Mouse (Mus musculus): ENCODE measurements around the gene Pde10a. TPM values are rescaled to one million over a fixed set of nuclear protein-coding genes. Genes with fewer than 3 reads are reported as not detected.

Pde10a gene
- polyA plus RNA-seq, 1 experiment from 2014 or later: 13.0 TPM

- no peak overlapping the region for H3K4me2 ChIP-seq
- no peaks in the 10 kb centered on the region for H3K4me1 ChIP-seq (replicated peaks)
- peaks cover 49% of the 10 kb centered on the region for H3K36me3 ChIP-seq
- H3K4me3 ChIP-seq: no peak overlapping the region
- WGBS: 76% methylated on average over 5 of the region's 5 CpGs
- no peaks in the 10 kb centered on the region for H3K9me3 ChIP-seq
- H3K9ac ChIP-seq: no peak overlapping the region
- ATAC-seq (ENCODE audit: low FRiP score, low read depth): no peak
- H3K27ac ChIP-seq (replicated peaks): no peak overlapping the region
- no peaks in the 10 kb centered on the region for H3K27me3 ChIP-seq
These were observed 426.4 kb downstream of the Pde10a start for GRCm38 (mm10) chr17:8951588-8951987.

GRCm38 (mm10) chr17:8952951-8953350 is 427.8 kb downstream of the Pde10a start:
- Histone ChIP-seq H3K27ac (replicated peaks) (no peak overlapping the region), H3K4me2 (no peak overlapping the region), H3K27me3 (no peaks in the 10 kb centered on the region), H3K9me3 (no peaks in the 10 kb centered on the region), H3K36me3 (peaks cover 49% of the 10 kb centered on the region), H3K4me3 (no peak overlapping the region), H3K4me1 (replicated peaks) (no peaks in the 10 kb centered on the region), H3K9ac (no peak overlapping the region)
- no peak for ATAC-seq (ENCODE audit: low FRiP score, low read depth)
- WGBS: 77% methylated on average over 8 of the region's 8 CpGs

GRCm38 (mm10) chr17:8958125-8958524 is 433.0 kb downstream of the Pde10a start:
- Histone ChIP-seq H3K36me3 (peaks cover 25% of the 10 kb centered on the region), H3K4me2 (no peak overlapping the region), H3K27me3 (no peaks in the 10 kb centered on the region), H3K9me3 (no peaks in the 10 kb centered on the region), H3K4me3 (no peak overlapping the region), H3K9ac (no peak overlapping the region), H3K4me1 (replicated peaks) (0 out of 2 replicates have a peak, but pooled peaks cover 4% of the 10 kb centered on the region), H3K27ac (replicated peaks) (no peak overlapping the region)
- no peak for ATAC-seq (ENCODE audit: low FRiP score, low read depth)
- 77% methylated on average over 6 of the region's 6 CpGs for WGBS

- ATAC-seq (ENCODE audit: low FRiP score, low read depth): no peak
- Histone ChIP-seq H3K27ac (replicated peaks) (no peak overlapping the region), H3K4me2 (no peak overlapping the region), H3K4me3 (no peak overlapping the region), H3K9me3 (no peaks in the 10 kb centered on the region), H3K9ac (no peak overlapping the region), H3K27me3 (no peaks in the 10 kb centered on the region), H3K4me1 (replicated peaks) (0 out of 2 replicates have a peak, but pooled peaks cover 4% of the 10 kb centered on the region), H3K36me3 (peaks cover 11% of the 10 kb centered on the region)
- 50% methylated on average over 4 of the region's 4 CpGs for WGBS
These were observed 435.2 kb downstream of the Pde10a start for GRCm38 (mm10) chr17:8960386-8960785.

- Histone ChIP-seq H3K9ac (no peak overlapping the region), H3K36me3 (peaks cover 17% of the 10 kb centered on the region), H3K9me3 (no peaks in the 10 kb centered on the region), H3K27me3 (no peaks in the 10 kb centered on the region), H3K4me3 (no peak overlapping the region), H3K27ac (replicated peaks) (no peak overlapping the region), H3K4me2 (no peak overlapping the region), H3K4me1 (replicated peaks) (0 out of 2 replicates have a peak, but pooled peaks cover 4% of the 10 kb centered on the region)
- 56% methylated on average over 5 of the region's 5 CpGs for WGBS
- ATAC-seq (ENCODE audit: low FRiP score, low read depth): no peak
These were observed 435.9 kb downstream of the Pde10a start for GRCm38 (mm10) chr17:8961097-8961496.

GRCm38 (mm10) chr17:8961644-8962043 is 436.5 kb downstream of the Pde10a start:
- Histone ChIP-seq H3K36me3 (peaks cover 19% of the 10 kb centered on the region), H3K4me3 (no peak overlapping the region), H3K9me3 (no peaks in the 10 kb centered on the region), H3K27me3 (no peaks in the 10 kb centered on the region), H3K9ac (no peak overlapping the region), H3K27ac (replicated peaks) (no peak overlapping the region), H3K4me2 (no peak overlapping the region), H3K4me1 (replicated peaks) (0 out of 2 replicates have a peak, but pooled peaks cover 4% of the 10 kb centered on the region)
- ATAC-seq (ENCODE audit: low FRiP score, low read depth): no peak
- 29% methylated on average over 14 of the region's 14 CpGs for WGBS

- Histone ChIP-seq H3K9ac (no peak overlapping the region), H3K9me3 (no peaks in the 10 kb centered on the region), H3K4me1 (replicated peaks) (0 out of 2 replicates have a peak, but pooled peaks cover 4% of the 10 kb centered on the region), H3K4me3 (no peak overlapping the region), H3K36me3 (peaks cover 48% of the 10 kb centered on the region), H3K4me2 (no peak overlapping the region), H3K27ac (replicated peaks) (no peak overlapping the region), H3K27me3 (no peaks in the 10 kb centered on the region)
- WGBS: 90% methylated on average over 6 of the region's 6 CpGs
- no peak for ATAC-seq (ENCODE audit: low FRiP score, low read depth)
These were observed 440.0 kb downstream of the Pde10a start for GRCm38 (mm10) chr17:8965177-8965576.

GRCm38 (mm10) chr17:8972152-8972854 is 447.1 kb downstream of the Pde10a start:
- Histone ChIP-seq H3K4me1 (replicated peaks) (peaks cover 21% of the 10 kb centered on the region), H3K9me3 (no peaks in the 10 kb centered on the region), H3K4me3 (no peak overlapping the region), H3K4me2 (no peak overlapping the region), H3K9ac (no peak overlapping the region), H3K36me3 (peaks cover 39% of the 10 kb centered on the region), H3K27ac (replicated peaks) (no peak overlapping the region), H3K27me3 (no peaks in the 10 kb centered on the region)
- no peak for ATAC-seq (ENCODE audit: low FRiP score, low read depth)
- WGBS: 20% methylated on average over 12 of the region's 12 CpGs

GRCm38 (mm10) chr17:8973331-8973730 is 448.2 kb downstream of the Pde10a start:
- ATAC-seq (ENCODE audit: low FRiP score, low read depth): no peak

GRCm38 (mm10) chr17:8974423-8974822 is 449.3 kb downstream of the Pde10a start:
- Histone ChIP-seq H3K27me3 (no peaks in the 10 kb centered on the region), H3K9me3 (no peaks in the 10 kb centered on the region), H3K9ac (no peak overlapping the region), H3K4me2 (no peak overlapping the region), H3K36me3 (peaks cover 22% of the 10 kb centered on the region), H3K4me3 (no peak overlapping the region), H3K27ac (replicated peaks) (no peak overlapping the region), H3K4me1 (replicated peaks) (peaks cover 21% of the 10 kb centered on the region)
- ATAC-seq (ENCODE audit: low FRiP score, low read depth): no peak
- WGBS: 37% methylated on average over 7 of the region's 7 CpGs

More at GRCm38 (mm10) chr17:8973331-8973730, 448.2 kb downstream of the Pde10a start:
- Histone ChIP-seq H3K4me3 (no peak overlapping the region), H3K27me3 (no peaks in the 10 kb centered on the region), H3K4me2 (no peak overlapping the region), H3K27ac (replicated peaks) (no peak overlapping the region), H3K9ac (no peak overlapping the region), H3K9me3 (no peaks in the 10 kb centered on the region), H3K4me1 (replicated peaks) (peaks cover 21% of the 10 kb centered on the region), H3K36me3 (peaks cover 29% of the 10 kb centered on the region)
- 70% methylated on average over 5 of the region's 5 CpGs for whole genome bisulfite sequencing

GRCm38 (mm10) chr17:8974823-8975397 is 449.7 kb downstream of the Pde10a start:
- H3K9ac ChIP-seq: no peak overlapping the region
- no peak overlapping the region for H3K27ac ChIP-seq (replicated peaks)
- no peak overlapping the region for H3K4me2 ChIP-seq
- H3K36me3 ChIP-seq: peaks cover 19% of the 10 kb centered on the region
- ATAC-seq (ENCODE audit: low FRiP score, low read depth): no peak
- no peak overlapping the region for H3K4me3 ChIP-seq
- no peaks in the 10 kb centered on the region for H3K27me3 ChIP-seq
- WGBS: 44% methylated on average over 6 of the region's 6 CpGs
- H3K9me3 ChIP-seq: no peaks in the 10 kb centered on the region
- peaks cover 21% of the 10 kb centered on the region for H3K4me1 ChIP-seq (replicated peaks)

GRCm38 (mm10) chr17:8976745-8977144 is 451.6 kb downstream of the Pde10a start:
- Histone ChIP-seq H3K27ac (replicated peaks) (no peak overlapping the region), H3K36me3 (peaks cover 25% of the 10 kb centered on the region), H3K4me2 (no peak overlapping the region), H3K27me3 (no peaks in the 10 kb centered on the region), H3K9me3 (no peaks in the 10 kb centered on the region), H3K9ac (no peak overlapping the region), H3K4me3 (no peak overlapping the region), H3K4me1 (replicated peaks) (peaks cover 18% of the 10 kb centered on the region)
- no peak for ATAC-seq (ENCODE audit: low FRiP score, low read depth)
- WGBS: 87% methylated on average over 6 of the region's 6 CpGs
